Mouse (Mus musculus): ENCODE measurements around the gene Plb1.

DNA sequence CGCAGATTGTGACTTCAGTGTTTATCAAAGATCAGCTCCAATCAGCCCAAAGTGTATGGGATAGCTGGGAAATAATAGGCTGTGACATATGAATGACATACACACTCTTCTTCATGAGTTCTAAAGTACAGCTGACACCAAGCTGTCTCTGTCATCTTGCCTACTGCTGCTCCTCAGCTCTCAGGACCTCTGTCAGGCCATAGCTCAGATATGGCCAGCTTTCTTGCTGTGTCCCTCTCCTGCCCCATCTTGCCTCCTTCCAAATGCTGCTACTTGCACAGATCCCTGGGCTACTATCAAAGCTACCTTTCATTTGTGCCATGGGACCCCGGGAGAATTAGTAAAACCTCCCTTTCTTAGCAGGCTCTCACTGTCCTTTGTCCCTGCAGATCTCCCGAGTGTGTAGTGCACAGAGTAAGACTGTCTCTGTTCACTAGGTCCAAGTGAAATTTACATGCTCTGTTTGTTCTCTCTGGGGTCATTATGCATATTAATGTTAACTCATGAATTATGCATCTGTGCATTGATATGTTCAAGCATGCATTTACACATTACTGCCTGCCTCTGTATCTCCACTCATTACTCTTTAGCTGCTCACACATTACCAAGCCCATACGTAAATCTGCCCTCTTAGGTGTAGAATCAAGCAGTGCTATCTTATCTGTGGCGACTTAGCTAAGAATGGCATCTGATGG, 45.6 kb downstream of the Plb1 start:
- TF ChIP-seq CTCF (IDR thresholded peaks at IDR 0.05; ENCODE audit: borderline replicate concordance, control insufficient read depth, extremely low read depth, insufficient read depth, low read length, poor library complexity) (no peak), POLR2A (IDR thresholded peaks at IDR 0.05; ENCODE audit: control insufficient read depth, extremely low read depth, insufficient read depth, low read length, poor library complexity) (no peak)
